Mouse (Mus musculus) embryonic facial prominence, embryonic 12.5 days (tissue): ENCODE results near the gene Mdm2. TPM values are rescaled to one million over a fixed set of nuclear protein-coding genes. Genes with fewer than 3 reads are reported as not detected.
"Not testable (repeated sequence)": the region's sequence is repeated elsewhere in the genome, so short reads cannot be mapped to it uniquely, and the experiment has no call there.

Experiments used
- ATAC-seq: fragments of 200-750 bp; cut with Nextera tagmentation; 2 replicates; pipeline ENCODE4 v1.8.0; 2017; ENCODE audit not compliant: insufficient number of reproducible peaks, insufficient read depth, low FRiP score, low TSS enrichment
- H3K27ac ChIP-seq: fragments of 300-500 bp; sonication (generic); 2 replicates; pipeline ENCODE4 v1.5.1; 2016; ENCODE audit warnings: mild to moderate bottlenecking
- H3K27me3 ChIP-seq: fragments of 300-500 bp; sonication (generic); 2 replicates; pipeline ENCODE4 v1.6.1; 2016; ENCODE audit warnings: mild to moderate bottlenecking, moderate library complexity
- H3K36me3 ChIP-seq: fragments of 300-500 bp; sonication (generic); 2 replicates; pipeline ENCODE4 v1.6.1; 2016; ENCODE audit warnings: mild to moderate bottlenecking
- H3K4me1 ChIP-seq: fragments of 300-500 bp; sonication (generic); 2 replicates; pipeline ENCODE4 v1.6.1; 2016
- H3K4me2 ChIP-seq: fragments of 300-500 bp; sonication (generic); replicated peaks from 2 replicates; pipeline ENCODE4 v1.6.1; 2016; ENCODE audit warnings: mild to moderate bottlenecking, moderate library complexity
- H3K4me3 ChIP-seq: fragments of 300-500 bp; sonication (generic); 2 replicates; pipeline ENCODE4 v1.5.1; 2016; ENCODE audit warnings: mild to moderate bottlenecking
- H3K9ac ChIP-seq: fragments of 300-500 bp; sonication (generic); 2 replicates; pipeline ENCODE4 v1.6.1; 2016; ENCODE audit warnings: mild to moderate bottlenecking, moderate library complexity
- H3K9me3 ChIP-seq: fragments of 300-500 bp; sonication (generic); 2 replicates; pipeline ENCODE4 v1.6.1; 2016; ENCODE audit warnings: mild to moderate bottlenecking, moderate library complexity
- WGBS: fragments of 180-500 bp; shearing (Covaris S2); methylation state at CpG from one replicate; pipeline ENCODE4 v1.1.7; 2016; 5-methylcytosine and 5-hydroxymethylcytosine counted together
- polyA plus RNA-seq: library from polyadenylated mRNA; unstranded; fragments of >200 nt; fragmentation: Nextera tagmentation; extraction: Ambion mirVana; gene quantifications from 2 replicates; pipeline ENCODE4 v1.2.1, GENCODE M21; 2016

Gene Mdm2
- polyA plus RNA-seq, 1 experiment from 2014 or later, result 55.9 TPM

DNA sequence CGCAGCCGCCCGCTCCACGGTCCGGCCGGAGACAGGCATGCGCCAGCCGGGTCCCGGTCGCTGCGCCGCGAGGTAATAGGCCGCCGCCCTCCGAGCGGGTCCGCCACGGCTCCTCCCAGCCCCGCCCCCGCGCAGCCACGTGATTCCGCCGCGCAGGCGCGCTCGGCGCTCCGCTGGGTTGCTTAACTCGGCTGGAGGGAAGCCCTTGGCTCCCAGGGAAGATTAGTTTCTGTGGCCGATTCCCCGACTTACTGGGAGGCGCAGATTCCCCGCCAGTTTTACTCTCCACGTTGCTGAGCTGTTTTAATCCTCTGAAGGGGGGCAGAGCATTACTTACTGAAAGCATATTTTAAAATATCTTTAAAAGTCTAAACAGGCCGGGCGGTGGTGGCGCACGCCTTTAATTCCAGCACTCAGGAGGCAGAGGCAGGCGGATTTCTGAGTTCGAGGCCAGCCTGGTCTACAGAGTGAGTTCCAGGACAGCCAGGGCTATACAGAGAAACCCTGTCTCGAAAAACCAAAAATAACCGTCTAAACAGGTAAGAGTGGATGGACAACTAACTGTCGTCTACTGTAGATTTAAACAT lies 35.8 kb upstream of the Mdm2 start, which contains the start of gene Slc35e3:
Gene Slc35e3, minus strand, starts transcription at position 69 of the 587 bp plus-strand sequence.
- Histone ChIP-seq H3K4me2 (peak within 1 kb of the TSS; percentile 82), H3K9me3 (no peaks in the 10 kb centered on the region), H3K27me3 (no peaks in the 10 kb centered on the region), H3K27ac (peak within 1 kb of the TSS; percentile 73; the same call in 1 of the 2 replicates), H3K4me1 (peaks cover 20% of the 10 kb centered on the region), H3K36me3 (peaks cover 25% of the 10 kb centered on the region), H3K9ac (peak within 1 kb of the TSS; percentile 65), H3K4me3 (peak within 1 kb of the TSS; percentile 54)
- ATAC-seq, result peak; percentile 93
- 13% methylated on average over 46 of the region's 46 CpGs for WGBS

DNA sequence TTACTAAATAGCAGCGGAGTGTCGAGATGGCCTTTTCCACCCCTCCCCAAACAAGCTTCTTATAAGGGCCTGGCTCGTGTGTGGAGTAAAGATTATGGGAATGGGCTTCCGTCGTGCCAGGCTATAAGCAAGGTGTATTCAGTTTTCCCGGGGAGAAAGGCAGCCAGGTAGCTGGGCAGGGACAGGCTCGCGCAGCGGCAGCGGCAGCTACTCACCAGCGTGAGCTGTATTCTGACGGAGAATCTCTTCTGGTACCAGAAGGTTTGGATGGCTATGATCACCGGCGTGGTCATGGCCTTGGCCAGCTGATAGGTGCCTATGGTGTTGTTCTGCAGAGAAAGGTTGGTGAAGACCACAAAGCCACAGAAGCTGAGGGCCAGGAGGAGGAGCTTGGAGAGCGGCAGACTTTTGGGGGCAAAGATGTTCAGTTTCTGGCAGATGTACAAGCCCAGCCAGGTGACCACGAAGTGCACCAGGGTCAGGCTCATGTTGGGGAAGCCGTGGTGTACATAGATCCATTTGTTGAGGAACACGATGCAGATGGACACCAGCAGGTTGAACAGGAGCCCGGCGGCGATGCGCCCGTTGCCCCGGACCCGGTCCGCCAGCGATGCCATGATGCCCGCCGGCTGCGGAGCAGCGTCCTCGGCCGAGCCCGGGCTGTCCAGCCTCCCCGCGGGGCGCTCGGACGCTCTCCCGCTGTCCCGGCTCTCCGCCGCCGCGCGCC lies 35.2 kb upstream of the Mdm2 start:
- Histone ChIP-seq H3K9ac (peak overlapping the region; percentile 65), H3K4me1 (peaks cover 25% of the 10 kb centered on the region), H3K36me3 (peaks cover 18% of the 10 kb centered on the region), H3K4me3 (peak overlapping the region; percentile 54), H3K4me2 (peak overlapping the region; percentile 82)
- ATAC-seq, result peak; percentile 38; the same call in 1 of the 2 replicates
- H3K27ac ChIP-seq, H3K9me3 ChIP-seq, H3K27me3 ChIP-seq: not testable (repeated sequence)
- WGBS, result under 1% methylated on average over 21 of the region's 46 CpGs

GRCm38 (mm10) chr10:117743917-117744316 lies 33.4 kb upstream of the Mdm2 start:
- no peak overlapping the region for H3K9ac ChIP-seq

DNA sequence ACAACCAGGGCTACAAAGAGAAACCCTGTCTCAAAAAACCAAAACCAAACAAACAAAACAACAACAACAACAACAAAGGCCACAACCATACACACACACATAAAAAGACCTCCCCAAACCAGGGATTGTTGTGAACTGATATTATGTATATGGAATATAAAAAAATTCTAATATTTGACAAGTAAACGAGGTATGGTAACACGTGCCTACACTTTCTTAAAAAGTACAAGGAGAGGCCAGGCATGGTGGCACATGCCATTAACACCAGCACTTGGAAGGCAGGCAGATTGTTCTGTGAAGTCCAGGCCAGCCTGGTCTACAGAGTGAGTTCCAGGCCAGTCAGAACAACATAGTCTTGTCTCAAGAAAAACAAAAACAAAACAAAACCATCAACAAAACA lies 32.6 kb upstream of the Mdm2 start:
- peaks cover 25% of the 10 kb centered on the region for H3K4me1 ChIP-seq
- no peak overlapping the region for H3K27ac ChIP-seq
- no peak for ATAC-seq
- no peaks in the 10 kb centered on the region for H3K9me3 ChIP-seq
- H3K4me3 ChIP-seq, result no peak overlapping the region
- H3K27me3 ChIP-seq, result no peaks in the 10 kb centered on the region
- H3K36me3 ChIP-seq, result peaks cover 23% of the 10 kb centered on the region
- no peak overlapping the region for H3K4me2 ChIP-seq
- 89% methylated on average over 2 of the region's 2 CpGs for WGBS
- no peak overlapping the region for H3K9ac ChIP-seq

More at GRCm38 (mm10) chr10:117743917-117744316, 33.4 kb upstream of the Mdm2 start:
- no peaks in the 10 kb centered on the region for H3K27me3 ChIP-seq
- H3K4me2 ChIP-seq, result peak overlapping the region; percentile 82
- WGBS, result 77% methylated on average over 4 of the region's 4 CpGs
- peaks cover 18% of the 10 kb centered on the region for H3K36me3 ChIP-seq
- H3K4me1 ChIP-seq, result peaks cover 25% of the 10 kb centered on the region
- no peak for ATAC-seq
- no peak overlapping the region for H3K27ac ChIP-seq
- H3K9me3 ChIP-seq, result no peaks in the 10 kb centered on the region
- no peak overlapping the region for H3K4me3 ChIP-seq

DNA sequence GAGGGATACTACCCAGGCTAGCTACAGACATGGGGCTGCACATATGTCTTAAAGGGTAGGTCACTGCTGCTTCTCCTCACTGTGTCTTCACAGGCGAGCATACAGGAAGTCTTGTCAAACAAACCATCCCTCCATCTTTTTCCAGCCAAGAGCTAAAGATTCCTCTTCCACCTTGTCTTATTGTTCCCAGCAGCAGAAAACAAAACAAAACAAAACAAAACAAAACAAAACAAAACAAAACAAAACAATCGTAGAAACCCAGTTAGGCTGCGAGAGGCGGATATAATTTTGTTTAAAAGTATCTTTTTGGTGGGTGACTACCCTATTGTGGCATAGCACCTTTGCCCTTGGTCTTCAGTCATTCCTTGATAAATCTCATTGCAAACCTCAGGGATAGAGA lies 32.1 kb upstream of the Mdm2 start:
- H3K9me3 ChIP-seq, result no peaks in the 10 kb centered on the region
- WGBS, result 89% methylated on average over 4 of the region's 4 CpGs
- H3K36me3 ChIP-seq, result peaks cover 26% of the 10 kb centered on the region
- ATAC-seq, result no peak
- H3K27ac ChIP-seq, result no peak overlapping the region
- no peaks in the 10 kb centered on the region for H3K27me3 ChIP-seq
- H3K4me2 ChIP-seq, result no peak overlapping the region
- peaks cover 25% of the 10 kb centered on the region for H3K4me1 ChIP-seq
- no peak overlapping the region for H3K9ac ChIP-seq
- no peak overlapping the region for H3K4me3 ChIP-seq

- Histone ChIP-seq H3K4me2 (no peak overlapping the region; the same call in 1 of the 2 replicates), H3K36me3 (peaks cover 33% of the 10 kb centered on the region)
- WGBS, result 66% methylated on average over 15 of the region's 15 CpGs
Observed at GRCm38 (mm10) chr10:117741698-117742475, 31.3 kb upstream of the Mdm2 start.

GRCm38 (mm10) chr10:117740921-117741320 lies 30.4 kb upstream of the Mdm2 start:
- no peak for ATAC-seq
- H3K36me3 ChIP-seq, result peaks cover 43% of the 10 kb centered on the region
- H3K9ac ChIP-seq, result no peak overlapping the region
- H3K4me3 ChIP-seq, result no peak overlapping the region
- no peaks in the 10 kb centered on the region for H3K27me3 ChIP-seq
- no peaks in the 10 kb centered on the region for H3K9me3 ChIP-seq
- H3K4me2 ChIP-seq, result no peak overlapping the region
- 79% methylated on average over 9 of the region's 9 CpGs for WGBS
- H3K27ac ChIP-seq, result peak overlapping the region; percentile 84
- H3K4me1 ChIP-seq, result peaks cover 25% of the 10 kb centered on the region

More at GRCm38 (mm10) chr10:117741698-117742475, 31.3 kb upstream of the Mdm2 start:
- H3K27me3 ChIP-seq, result no peaks in the 10 kb centered on the region
- ATAC-seq, result no peak
- H3K9me3 ChIP-seq, result no peaks in the 10 kb centered on the region
- H3K27ac ChIP-seq, result peak overlapping the region; percentile 84
- peaks cover 25% of the 10 kb centered on the region for H3K4me1 ChIP-seq
- H3K9ac ChIP-seq, result no peak overlapping the region
- H3K4me3 ChIP-seq, result no peak overlapping the region

- H3K27ac ChIP-seq, result no peak overlapping the region
- H3K36me3 ChIP-seq, result peaks cover 44% of the 10 kb centered on the region
- peaks cover 24% of the 10 kb centered on the region for H3K4me1 ChIP-seq
- no peaks in the 10 kb centered on the region for H3K9me3 ChIP-seq
- H3K27me3 ChIP-seq, result no peaks in the 10 kb centered on the region
- 95% methylated on average over 10 of the region's 10 CpGs for WGBS
- H3K4me2 ChIP-seq, result no peak overlapping the region
- no peak for ATAC-seq
- no peak overlapping the region for H3K9ac ChIP-seq
- no peak overlapping the region for H3K4me3 ChIP-seq
Observed at GRCm38 (mm10) chr10:117740171-117740570, 29.6 kb upstream of the Mdm2 start.

DNA sequence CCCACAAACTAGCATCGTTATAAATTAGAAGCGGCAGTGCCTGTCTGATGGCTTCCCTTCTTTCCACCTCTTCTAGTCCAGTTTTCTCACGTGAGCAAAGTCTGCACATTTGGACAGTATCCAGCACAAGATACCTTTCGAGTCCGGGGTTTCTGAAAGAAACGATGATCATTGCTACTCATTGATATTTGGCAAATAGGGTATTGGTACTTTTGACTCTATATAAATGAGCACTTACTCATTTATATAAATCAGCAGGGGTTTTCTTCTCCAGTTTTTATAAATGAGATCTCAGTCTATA lies 29.0 kb upstream of the Mdm2 start:
- Histone ChIP-seq H3K36me3 (peaks cover 44% of the 10 kb centered on the region), H3K4me1 (peaks cover 18% of the 10 kb centered on the region), H3K4me2 (no peak overlapping the region)

GRCm38 (mm10) chr10:117738928-117739647 lies 28.5 kb upstream of the Mdm2 start:
- Histone ChIP-seq H3K27ac (no peak overlapping the region), H3K4me1 (peaks cover 17% of the 10 kb centered on the region), H3K4me3 (no peak overlapping the region), H3K9me3 (no peaks in the 10 kb centered on the region), H3K4me2 (no peak overlapping the region), H3K27me3 (no peaks in the 10 kb centered on the region), H3K36me3 (peaks cover 44% of the 10 kb centered on the region), H3K9ac (no peak overlapping the region)
- 93% methylated on average over 15 of the region's 15 CpGs for WGBS
- no peak for ATAC-seq

More for the DNA sequence above, 29.0 kb upstream of the Mdm2 start:
- Histone ChIP-seq H3K27me3 (no peaks in the 10 kb centered on the region), H3K4me3 (no peak overlapping the region), H3K27ac (no peak overlapping the region), H3K9me3 (no peaks in the 10 kb centered on the region), H3K9ac (no peak overlapping the region)
- no peak for ATAC-seq
- WGBS, result 91% methylated on average over 6 of the region's 6 CpGs

- Histone ChIP-seq H3K36me3 (peaks cover 40% of the 10 kb centered on the region), H3K4me2 (no peak overlapping the region), H3K9ac (no peak overlapping the region), H3K27me3 (no peaks in the 10 kb centered on the region), H3K4me3 (no peak overlapping the region), H3K9me3 (no peaks in the 10 kb centered on the region), H3K4me1 (peaks cover 10% of the 10 kb centered on the region; the same call in 1 of the 2 replicates), H3K27ac (no peak overlapping the region)
- no peak for ATAC-seq
- WGBS, result 85% methylated on average over 13 of the region's 13 CpGs
Observed at GRCm38 (mm10) chr10:117738140-117738921, 27.8 kb upstream of the Mdm2 start.
